Mouse (Mus musculus) stomach, postnatal 0 days (tissue): Measurements from ENCODE around the gene Aff4. TPM values are rescaled to one million over a fixed set of nuclear protein-coding genes. Genes with fewer than 3 reads are reported as not detected.
A peak's percentile ranks its signal among the peaks of the same experiment; 100 is the strongest.

Experiments
- ATAC-seq: fragments of 200-750 bp; cut with Nextera tagmentation; 2 replicates; pipeline ENCODE4 v1.8.0; 2017; ENCODE audit not compliant: low FRiP score, low TSS enrichment
- DNase-seq: peaks from one replicate; pipeline ENCODE4 v3.0.0-alpha.2; 2016; ENCODE audit warnings: low spot score
- H3K27ac ChIP-seq: fragments of 300-500 bp; sonication (generic); replicated peaks from 2 replicates; pipeline ENCODE4 v1.5.1; 2014; ENCODE audit warnings: mild to moderate bottlenecking, control low read depth
- H3K27me3 ChIP-seq: fragments of 300-500 bp; sonication (generic); 2 replicates; pipeline ENCODE4 v1.6.1; 2014; ENCODE audit warnings: low read length; ENCODE audit not compliant: control insufficient read depth, insufficient read depth
- H3K36me3 ChIP-seq: fragments of 300-500 bp; sonication (generic); 2 replicates; pipeline ENCODE4 v1.6.1; 2014; ENCODE audit warnings: low read length, mixed read lengths; ENCODE audit not compliant: control insufficient read depth, insufficient read depth
- H3K4me1 ChIP-seq: fragments of 300-500 bp; sonication (generic); replicated peaks from 2 replicates; pipeline ENCODE4 v1.6.1; 2014; ENCODE audit warnings: antibody characterized with exemption; ENCODE audit not compliant: control insufficient read depth, insufficient read depth
- H3K4me2 ChIP-seq: fragments of 300-500 bp; sonication (generic); replicated peaks from 2 replicates; pipeline ENCODE4 v1.6.1; 2014; ENCODE audit warnings: low read depth, mild to moderate bottlenecking, control low read depth, moderate library complexity
- H3K4me3 ChIP-seq: fragments of 300-500 bp; sonication (generic); 2 replicates; pipeline ENCODE4 v1.5.1; 2014; ENCODE audit warnings: low read depth, low read length, control low read depth
- H3K9ac ChIP-seq: fragments of 300-500 bp; sonication (generic); 2 replicates; pipeline ENCODE4 v1.6.1; 2014; ENCODE audit warnings: mild to moderate bottlenecking, low read length, control low read depth, mixed read lengths
- H3K9me3 ChIP-seq: fragments of 300-500 bp; sonication (generic); 2 replicates; pipeline ENCODE4 v1.6.1; 2016; ENCODE audit warnings: low read length; ENCODE audit not compliant: control insufficient read depth
- CTCF ChIP-seq: IDR thresholded peaks from 2 replicates; pipeline ENCODE4 v1.5.1; 2016; ENCODE audit warnings: antibody characterized with exemption, low read depth, mild to moderate bottlenecking, moderate library complexity
- EP300 ChIP-seq: optimal IDR thresholded peaks from 2 replicates; pipeline ENCODE3; 2016; ENCODE audit warnings: antibody characterized with exemption
- whole genome bisulfite sequencing: fragments of 180-500 bp; shearing (Covaris S2); extraction: QIAGEN DNeasy Blood & Tissue Kit; methylation state at CpG from one replicate; pipeline ENCODE4 v1.1.7; 2014; 5-methylcytosine and 5-hydroxymethylcytosine counted together
- polyA plus RNA-seq: library from polyadenylated mRNA; unstranded; fragments of >200 nt; fragmentation: Nextera tagmentation; extraction: Ambion mirVana; gene quantifications from 2 replicates; pipeline ENCODE4 v1.2.1, GENCODE M21; 2015

The Aff4 gene
- polyA plus RNA-seq, 1 experiment from 2014 or later = 28.5 TPM

DNA sequence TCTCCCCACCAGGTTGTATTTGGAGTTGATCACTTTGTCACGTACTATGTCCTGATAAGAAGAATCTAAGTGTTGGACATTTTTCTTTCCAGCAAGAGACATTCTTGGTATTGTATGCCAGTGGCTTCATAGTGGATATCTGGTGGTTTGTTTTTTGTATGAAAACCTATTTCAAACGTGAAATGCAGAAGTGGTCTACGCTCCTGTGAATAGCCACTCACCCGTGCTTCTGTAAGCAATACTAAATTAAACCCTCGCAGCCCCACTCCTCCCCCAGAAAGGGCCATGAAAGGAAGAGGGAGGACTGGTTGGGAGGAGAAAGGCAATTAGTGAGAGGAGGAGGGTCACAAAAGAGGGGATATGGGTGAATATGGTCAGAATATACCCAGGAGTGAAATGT lies 7.9 kb upstream of the Aff4 start:
- no peak overlapping the region for H3K4me2 ChIP-seq
- no peaks in the 10 kb centered on the region for H3K9me3 ChIP-seq
- H3K4me1 ChIP-seq = no peaks in the 10 kb centered on the region
- WGBS = 61% methylated on average over 5 of the region's 5 CpGs
- no peak for ATAC-seq
- no peak overlapping the region for H3K27ac ChIP-seq
- no peak overlapping the region for H3K9ac ChIP-seq
- H3K27me3 ChIP-seq = no peaks in the 10 kb centered on the region
- no peaks in the 10 kb centered on the region for H3K36me3 ChIP-seq
- H3K4me3 ChIP-seq = no peak overlapping the region
- TF ChIP-seq CTCF (no peak), EP300 (no peak)
- no peak for DNase-seq

DNA sequence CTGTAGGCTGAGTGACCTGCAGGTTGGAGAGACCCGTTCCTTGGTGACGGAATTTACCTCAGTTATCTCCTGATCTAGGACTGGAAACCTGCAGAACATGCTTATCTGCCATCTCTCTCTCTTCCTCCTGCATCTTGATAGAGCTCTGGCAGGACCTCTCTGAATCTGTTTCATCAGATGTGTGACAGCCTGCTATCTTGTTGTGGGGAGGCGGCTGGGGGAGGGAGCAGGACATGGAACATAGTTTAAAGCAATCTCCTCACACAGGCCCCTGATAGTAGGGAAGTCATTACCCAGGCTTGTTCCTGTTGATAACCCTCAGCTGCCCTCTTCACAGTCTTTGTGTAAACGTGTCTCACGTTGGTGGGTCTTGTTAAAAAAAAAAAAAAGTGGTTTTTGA lies 5.3 kb upstream of the Aff4 start:
- H3K4me3 ChIP-seq = no peak overlapping the region
- DNase-seq (no peak), ATAC-seq (no peak)
- H3K9ac ChIP-seq = no peak overlapping the region
- H3K27me3 ChIP-seq = no peaks in the 10 kb centered on the region
- TF ChIP-seq CTCF (no peak), EP300 (no peak)
- H3K4me1 ChIP-seq = no peaks in the 10 kb centered on the region
- H3K9me3 ChIP-seq = no peaks in the 10 kb centered on the region
- no peak overlapping the region for H3K4me2 ChIP-seq
- no peak overlapping the region for H3K27ac ChIP-seq
- WGBS = 14% methylated on average over 5 of the region's 5 CpGs
- H3K36me3 ChIP-seq = no peaks in the 10 kb centered on the region

DNA sequence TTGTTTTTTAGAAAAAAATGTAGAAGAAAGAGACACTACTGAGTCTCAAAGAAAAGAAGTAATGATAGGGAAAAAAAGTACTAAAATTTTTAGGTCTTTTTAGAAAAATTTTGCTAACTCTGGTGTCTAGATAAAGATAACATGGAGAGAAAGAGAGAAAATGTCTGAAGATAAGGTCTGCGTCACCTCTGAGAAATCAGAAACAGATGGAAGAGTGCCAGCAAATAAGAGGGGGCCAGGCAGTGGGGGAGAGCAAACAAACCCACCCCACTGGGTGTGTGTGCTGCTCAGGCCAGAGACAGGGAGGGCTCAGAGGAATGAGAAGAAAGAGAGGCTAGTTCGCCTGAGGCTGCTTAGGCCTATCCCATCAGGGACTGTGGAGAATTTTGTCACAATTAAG lies 4.9 kb upstream of the Aff4 start:
- Histone ChIP-seq H3K27me3 (no peaks in the 10 kb centered on the region), H3K4me1 (no peaks in the 10 kb centered on the region), H3K4me3 (no peak overlapping the region), H3K27ac (no peak overlapping the region), H3K36me3 (no peaks in the 10 kb centered on the region), H3K4me2 (no peak overlapping the region), H3K9ac (no peak overlapping the region), H3K9me3 (no peaks in the 10 kb centered on the region)
- WGBS = 39% methylated on average over 2 of the region's 2 CpGs
- DNase-seq (peak; percentile 41), ATAC-seq (no peak)
- no peak for TF ChIP-seq EP300
- TF ChIP-seq CTCF = no peak

DNA sequence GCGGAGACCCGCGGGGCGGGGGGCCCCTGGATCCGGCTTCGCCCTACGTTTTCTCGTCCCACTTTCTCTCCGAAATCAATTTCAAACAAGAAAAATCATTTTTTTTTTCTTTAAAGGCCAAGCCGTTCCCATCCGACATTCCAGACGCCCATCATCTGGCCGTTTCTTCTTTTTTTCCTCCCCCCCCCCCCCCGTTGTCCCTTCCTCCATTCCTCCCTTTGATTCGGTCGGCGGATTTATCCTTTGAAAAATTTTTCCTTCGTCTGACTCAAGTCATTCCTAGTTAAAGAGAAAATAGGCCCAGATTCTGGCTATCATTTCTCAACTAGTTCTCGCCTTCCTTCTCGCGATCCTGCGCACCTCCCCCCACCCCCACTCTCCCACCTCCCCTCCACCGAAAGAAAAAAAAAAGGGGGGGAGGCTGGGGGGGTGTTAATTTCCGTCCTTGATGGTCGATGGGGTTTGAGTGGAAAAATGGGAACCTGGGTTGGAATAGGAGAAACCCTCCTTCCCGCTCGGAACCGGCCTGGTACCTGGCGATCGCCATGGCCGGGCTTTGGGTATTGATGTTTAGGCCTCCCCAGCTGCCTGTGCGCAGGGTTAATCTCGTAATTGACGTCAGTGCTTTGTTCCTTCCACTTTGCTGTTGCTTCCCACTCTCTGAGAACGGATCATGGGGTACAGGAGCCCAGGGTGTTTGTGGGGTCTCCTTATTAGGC lies 750 bp downstream of the Aff4 start:
- peak overlapping the region; percentile 100 for H3K27ac ChIP-seq
- no peaks in the 10 kb centered on the region for H3K9me3 ChIP-seq
- peak; percentile 76 for DNase-seq
- peak overlapping the region; percentile 92 for H3K4me3 ChIP-seq
- TF ChIP-seq EP300 = peak; percentile 31
- TF ChIP-seq CTCF = no peak
- under 1% methylated on average over 35 of the region's 35 CpGs for WGBS
- ATAC-seq = no peak; the same call in 1 of the 2 replicates
- H3K4me2 ChIP-seq = peak overlapping the region; percentile 67
- no peaks in the 10 kb centered on the region for H3K27me3 ChIP-seq
- H3K4me1 ChIP-seq = peaks cover 3% of the 10 kb centered on the region; the same call in 1 of the 2 replicates
- no peaks in the 10 kb centered on the region for H3K36me3 ChIP-seq
- peak overlapping the region; percentile 100 for H3K9ac ChIP-seq

DNA sequence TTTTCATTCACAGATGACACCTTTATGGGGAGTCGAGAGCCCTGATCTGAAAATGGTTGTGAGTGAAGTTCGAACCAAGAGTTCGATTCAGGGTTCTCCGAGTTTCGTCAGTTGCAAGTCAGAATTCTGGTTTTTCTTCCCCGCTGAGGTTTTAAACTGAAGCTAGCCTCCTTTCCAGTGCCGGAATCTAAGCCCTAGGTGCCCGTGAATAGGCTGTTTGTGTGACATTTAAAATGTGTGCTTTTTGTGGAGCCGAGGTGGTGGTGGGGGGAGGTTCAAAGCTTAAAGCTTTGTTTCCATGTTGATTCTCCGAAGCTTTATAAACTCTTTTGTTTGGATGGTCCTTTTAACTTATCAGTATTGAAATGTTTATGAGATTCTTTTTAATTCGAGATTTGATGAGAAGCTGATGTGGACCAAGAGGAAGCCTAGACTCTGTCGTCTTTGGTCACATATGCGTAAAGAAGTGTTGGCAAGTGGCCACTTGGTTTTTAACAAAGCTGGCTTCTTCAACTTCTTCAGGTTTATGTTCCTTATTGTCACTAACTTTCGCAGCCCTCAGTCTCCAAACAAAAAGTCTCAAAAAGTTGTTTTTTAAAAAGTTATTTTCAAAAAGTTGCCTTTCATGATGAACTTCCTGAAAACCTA lies 1.4 kb downstream of the Aff4 start:
- 3% methylated on average over 14 of the region's 14 CpGs for WGBS
- H3K36me3 ChIP-seq = no peaks in the 10 kb centered on the region
- DNase-seq (no peak), ATAC-seq (no peak)
- no peak for TF ChIP-seq EP300
- no peak for TF ChIP-seq CTCF
- peaks cover 3% of the 10 kb centered on the region; the same call in 1 of the 2 replicates for H3K4me1 ChIP-seq
- peak overlapping the region; percentile 100 for H3K9ac ChIP-seq
- H3K27ac ChIP-seq = peak overlapping the region; percentile 100
- no peaks in the 10 kb centered on the region for H3K9me3 ChIP-seq
- peak overlapping the region; percentile 67 for H3K4me2 ChIP-seq
- H3K4me3 ChIP-seq = peak overlapping the region; percentile 92
- H3K27me3 ChIP-seq = no peaks in the 10 kb centered on the region

DNA sequence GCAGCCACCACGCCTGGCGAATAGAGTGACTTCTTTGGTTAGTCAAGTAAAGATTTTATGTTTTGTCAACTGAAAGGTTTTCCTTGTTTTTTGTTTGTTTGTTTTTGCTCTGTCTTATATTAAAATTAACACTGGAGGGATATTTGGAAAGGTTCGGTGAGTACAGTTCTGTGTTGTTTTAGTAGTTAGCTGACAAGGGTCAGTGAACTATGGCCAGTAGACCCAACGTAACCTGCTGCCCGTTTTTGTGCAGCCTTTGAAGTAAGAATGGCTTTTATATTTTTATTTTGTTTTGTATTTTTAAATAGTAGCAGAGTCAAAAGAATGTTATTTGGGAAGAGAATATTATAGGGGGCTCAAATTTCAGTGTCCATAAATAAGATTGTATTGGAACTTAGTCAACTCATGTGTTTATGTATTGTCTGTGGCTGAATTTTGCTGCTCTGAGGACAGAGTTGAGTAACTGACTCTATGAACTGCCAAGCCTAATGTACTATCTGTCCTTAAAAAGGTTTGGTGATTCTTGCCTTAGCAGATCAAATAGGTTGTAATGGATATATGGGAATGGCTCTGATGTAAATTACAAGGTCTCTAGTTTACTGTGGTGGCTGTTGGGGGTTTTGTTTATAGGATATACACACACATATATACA lies 8.0 kb downstream of the Aff4 start:
- WGBS = 85% methylated on average over 5 of the region's 5 CpGs
- ATAC-seq = no peak

More for the DNA sequence above, 8.0 kb downstream of the Aff4 start:
- no peaks in the 10 kb centered on the region for H3K27me3 ChIP-seq
- DNase-seq = no peak
- H3K4me3 ChIP-seq = no peak overlapping the region
- H3K4me1 ChIP-seq = no peaks in the 10 kb centered on the region
- no peaks in the 10 kb centered on the region for H3K36me3 ChIP-seq
- TF ChIP-seq EP300 = no peak
- TF ChIP-seq CTCF = no peak
- no peak overlapping the region for H3K27ac ChIP-seq
- H3K4me2 ChIP-seq = no peak overlapping the region
- no peaks in the 10 kb centered on the region for H3K9me3 ChIP-seq
- H3K9ac ChIP-seq = no peak overlapping the region
